Mouse (Mus musculus) heart, postnatal 0 days (tissue): Measurements from ENCODE around the gene Lrrc8a.

Experiments
- CTCF ChIP-seq: IDR thresholded peaks from 2 replicates; pipeline ENCODE4 v1.5.1; 2016; ENCODE audit warnings: antibody characterized with exemption, control low read depth, low read depth
- EP300 ChIP-seq: IDR thresholded peaks from 2 replicates; pipeline ENCODE4 v1.6.1; 2016; ENCODE audit warnings: antibody characterized with exemption, low read depth

GRCm38 (mm10) chr2:30205255-30205628, 32.3 kb upstream of the Lrrc8a start:
- no peak for TF ChIP-seq CTCF
- no peak for TF ChIP-seq EP300
